Mouse (Mus musculus): Measurements from ENCODE around the gene Rap2a. TPM values are rescaled to one million over a fixed set of nuclear protein-coding genes. Genes with fewer than 3 reads are reported as not detected.
A peak's percentile ranks its signal among the peaks of the same experiment; 100 is the strongest.

Gene Rap2a
- polyA plus RNA-seq, 1 experiment from 2014 or later = 16.5 TPM

GRCm38 (mm10) chr14:120542445-120542844 lies 64.2 kb downstream of the Rap2a start:
- DNase-seq (ENCODE audit: low spot score) (no peak), ATAC-seq (replicated peaks; ENCODE audit: low FRiP score, low read depth) (no peak)
- no peak for TF ChIP-seq CTCF (IDR thresholded peaks at IDR 0.05; ENCODE audit: low read depth)
- Histone ChIP-seq H3K36me3 (ENCODE audit: insufficient read depth, low read length) (no peaks in the 10 kb centered on the region), H3K9ac (ENCODE audit: low read depth, low read length) (no peak overlapping the region), H3K4me3 (replicated peaks; ENCODE audit: low read depth, low read length) (no peak overlapping the region), H3K27me3 (ENCODE audit: insufficient read depth, low read length) (no peaks in the 10 kb centered on the region), H3K4me2 (ENCODE audit: low read length) (no peak overlapping the region), H3K9me3 (replicated peaks; ENCODE audit: low read length) (no peaks in the 10 kb centered on the region), H3K4me1 (replicated peaks; ENCODE audit: insufficient read depth, low read length) (no peaks in the 10 kb centered on the region), H3K27ac (no peak overlapping the region)
- WGBS = 70% methylated on average over 8 of the region's 8 CpGs

GRCm38 (mm10) chr14:120542976-120543375 lies 64.7 kb downstream of the Rap2a start:
- Histone ChIP-seq H3K27ac (no peak overlapping the region), H3K9ac (ENCODE audit: low read depth, low read length) (no peak overlapping the region), H3K36me3 (ENCODE audit: insufficient read depth, low read length) (no peaks in the 10 kb centered on the region), H3K27me3 (ENCODE audit: insufficient read depth, low read length) (no peaks in the 10 kb centered on the region), H3K4me2 (ENCODE audit: low read length) (no peak overlapping the region), H3K9me3 (replicated peaks; ENCODE audit: low read length) (no peaks in the 10 kb centered on the region), H3K4me1 (replicated peaks; ENCODE audit: insufficient read depth, low read length) (no peaks in the 10 kb centered on the region), H3K4me3 (replicated peaks; ENCODE audit: low read depth, low read length) (no peak overlapping the region)
- 62% methylated on average over 3 of the region's 3 CpGs for WGBS
- no peak for TF ChIP-seq CTCF (IDR thresholded peaks at IDR 0.05; ENCODE audit: low read depth)
- DNase-seq (ENCODE audit: low spot score) (no peak), ATAC-seq (replicated peaks; ENCODE audit: low FRiP score, low read depth) (no peak)

- H3K27ac ChIP-seq = no peak overlapping the region
- no peak for TF ChIP-seq CTCF (IDR thresholded peaks at IDR 0.05; ENCODE audit: low read depth)
- no peak overlapping the region for H3K9ac ChIP-seq (ENCODE audit: low read depth, low read length)
- no peak for ATAC-seq (replicated peaks; ENCODE audit: low FRiP score, low read depth)
- WGBS = 73% methylated on average over 6 of the region's 6 CpGs
- no peaks in the 10 kb centered on the region for H3K4me1 ChIP-seq (replicated peaks; ENCODE audit: insufficient read depth, low read length)
- H3K27me3 ChIP-seq (ENCODE audit: insufficient read depth, low read length) = no peaks in the 10 kb centered on the region
- peak; percentile 8 for DNase-seq (ENCODE audit: low spot score)
- H3K4me3 ChIP-seq (replicated peaks; ENCODE audit: low read depth, low read length) = no peak overlapping the region
- no peak overlapping the region for H3K4me2 ChIP-seq (ENCODE audit: low read length)
- H3K36me3 ChIP-seq (ENCODE audit: insufficient read depth, low read length) = no peaks in the 10 kb centered on the region
- H3K9me3 ChIP-seq (replicated peaks; ENCODE audit: low read length) = no peaks in the 10 kb centered on the region
Measured at GRCm38 (mm10) chr14:120543846-120544245, 65.6 kb downstream of the Rap2a start.

GRCm38 (mm10) chr14:120544495-120544894 lies 66.3 kb downstream of the Rap2a start:
- H3K4me2 ChIP-seq (ENCODE audit: low read length) = no peak overlapping the region
- H3K27ac ChIP-seq = no peak overlapping the region; the same call in none of the 2 replicates
- no peaks in the 10 kb centered on the region for H3K4me1 ChIP-seq (replicated peaks; ENCODE audit: insufficient read depth, low read length)
- H3K4me3 ChIP-seq (replicated peaks; ENCODE audit: low read depth, low read length) = no peak overlapping the region
- H3K27me3 ChIP-seq (ENCODE audit: insufficient read depth, low read length) = no peaks in the 10 kb centered on the region
- H3K36me3 ChIP-seq (ENCODE audit: insufficient read depth, low read length) = no peaks in the 10 kb centered on the region
- ATAC-seq (replicated peaks; ENCODE audit: low FRiP score, low read depth) = no peak
- H3K9me3 ChIP-seq (replicated peaks; ENCODE audit: low read length) = no peaks in the 10 kb centered on the region
- no peak for DNase-seq (ENCODE audit: low spot score)
- H3K9ac ChIP-seq (ENCODE audit: low read depth, low read length) = no peak overlapping the region
- 80% methylated on average over 6 of the region's 6 CpGs for WGBS
- TF ChIP-seq CTCF (IDR thresholded peaks at IDR 0.05; ENCODE audit: low read depth) = no peak

GRCm38 (mm10) chr14:120544946-120545345 lies 66.7 kb downstream of the Rap2a start:
- TF ChIP-seq CTCF (IDR thresholded peaks at IDR 0.05; ENCODE audit: low read depth) = no peak
- H3K4me1 ChIP-seq (replicated peaks; ENCODE audit: insufficient read depth, low read length) = no peaks in the 10 kb centered on the region
- DNase-seq (ENCODE audit: low spot score) = no peak
- no peak overlapping the region for H3K4me3 ChIP-seq (replicated peaks; ENCODE audit: low read depth, low read length)
- no peaks in the 10 kb centered on the region for H3K9me3 ChIP-seq (replicated peaks; ENCODE audit: low read length)
- WGBS = 83% methylated on average over 2 of the region's 2 CpGs
- H3K4me2 ChIP-seq (ENCODE audit: low read length) = no peak overlapping the region
- H3K36me3 ChIP-seq (ENCODE audit: insufficient read depth, low read length) = no peaks in the 10 kb centered on the region
- no peak overlapping the region; the same call in 1 of the 2 replicates for H3K27ac ChIP-seq
- ATAC-seq (replicated peaks; ENCODE audit: low FRiP score, low read depth) = no peak
- H3K27me3 ChIP-seq (ENCODE audit: insufficient read depth, low read length) = no peaks in the 10 kb centered on the region
- H3K9ac ChIP-seq (ENCODE audit: low read depth, low read length) = no peak overlapping the region

Other genes starting within 250 kb of the Rap2a start
- gene Mbnl2, start 202.8 kb upstream of the Rap2a start, polyA plus RNA-seq (2015; fragmentation: Nextera tagmentation; extraction: Ambion mirVana) = 119 and 122 TPM in 2 replicates